Mouse (Mus musculus) midbrain, embryonic 10.5 days (tissue): ENCODE measurements at regions not wholly inside any gene's neighbourhood (a gene's known extent, or its start where the extent isn't known, plus 50 kb on each side); places are given as distances from the start of the nearest gene placed in this dataset.

Experiments
- DNase-seq: peaks from one replicate; pipeline ENCODE4 v3.0.0-alpha.2; 2017; ENCODE audit warnings: low spot score
- H3K27ac ChIP-seq: fragments of 300-500 bp; sonication (generic); replicated peaks from 2 replicates; pipeline ENCODE4 v1.5.1; 2016; ENCODE audit warnings: mild to moderate bottlenecking
- H3K27me3 ChIP-seq: fragments of 300-500 bp; sonication (generic); 2 replicates; pipeline ENCODE4 v1.6.1; 2016; ENCODE audit warnings: low read depth, mild to moderate bottlenecking; ENCODE audit not compliant: poor library complexity, severe bottlenecking
- H3K36me3 ChIP-seq: fragments of 300-500 bp; sonication (generic); 2 replicates; pipeline ENCODE4 v1.6.1; 2016; ENCODE audit warnings: mild to moderate bottlenecking, moderate library complexity
- H3K4me1 ChIP-seq: fragments of 300-500 bp; sonication (generic); 2 replicates; pipeline ENCODE4 v1.6.1; 2016
- H3K4me3 ChIP-seq: fragments of 300-500 bp; sonication (generic); 2 replicates; pipeline ENCODE4 v1.5.1; 2016; ENCODE audit warnings: mild to moderate bottlenecking, moderate library complexity
- H3K9me3 ChIP-seq: fragments of 300-500 bp; sonication (generic); replicated peaks from 2 replicates; pipeline ENCODE4 v1.6.1; 2016; ENCODE audit warnings: mild to moderate bottlenecking
- WGBS: fragments of 180-500 bp; shearing (Covaris S2); methylation state at CpG from one replicate; pipeline ENCODE4 v1.1.7; 2016; 5-methylcytosine and 5-hydroxymethylcytosine counted together

DNA sequence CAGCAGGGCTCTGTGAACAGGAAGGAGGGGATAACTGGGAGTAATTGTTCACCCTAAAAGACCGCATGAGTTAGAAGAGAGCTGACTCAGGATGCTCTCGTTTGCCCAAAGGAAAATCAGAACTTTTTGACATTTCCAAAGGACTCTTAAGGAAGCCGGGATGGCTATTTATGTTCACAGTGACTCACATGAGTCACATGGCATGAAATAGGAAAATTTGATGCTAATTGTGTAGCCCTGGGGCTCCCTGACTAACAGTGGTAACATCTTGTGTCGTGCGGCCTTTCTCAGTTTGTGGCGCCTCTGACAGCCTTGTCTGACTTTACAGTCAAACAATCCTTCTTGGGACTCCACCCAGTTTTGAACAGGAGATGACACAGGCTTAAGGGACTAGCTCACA is 51.9 kb upstream of the Cacna1a start:
- Histone ChIP-seq H3K27ac (no peak overlapping the region), H3K36me3 (no peaks in the 10 kb centered on the region), H3K27me3 (peaks cover 33% of the 10 kb centered on the region), H3K4me1 (peaks cover 13% of the 10 kb centered on the region), H3K4me3 (no peak overlapping the region), H3K9me3 (no peaks in the 10 kb centered on the region)
- 89% methylated on average over 6 of the region's 6 CpGs for WGBS
- DNase-seq = no peak

GRCm38 (mm10) chr8:84334333-84334732 is 53.9 kb upstream of the Cacna1a start:
- H3K4me3 ChIP-seq = no peak overlapping the region
- H3K36me3 ChIP-seq = no peaks in the 10 kb centered on the region
- peaks cover 24% of the 10 kb centered on the region for H3K27me3 ChIP-seq
- H3K4me1 ChIP-seq = peaks cover 12% of the 10 kb centered on the region
- H3K9me3 ChIP-seq = no peaks in the 10 kb centered on the region
- 82% methylated on average over 5 of the region's 5 CpGs for WGBS
- H3K27ac ChIP-seq = no peak overlapping the region
- no peak for DNase-seq

GRCm38 (mm10) chr8:84331562-84331961 is 56.7 kb upstream of the Cacna1a start:
- no peak for DNase-seq

GRCm38 (mm10) chr8:84329535-84329934 is 58.7 kb upstream of the Cacna1a start:
- 88% methylated on average over 8 of the region's 8 CpGs for WGBS
- no peaks in the 10 kb centered on the region for H3K27me3 ChIP-seq
- no peak overlapping the region for H3K27ac ChIP-seq
- H3K9me3 ChIP-seq = no peaks in the 10 kb centered on the region
- DNase-seq = no peak
- no peaks in the 10 kb centered on the region for H3K36me3 ChIP-seq
- no peak overlapping the region for H3K4me3 ChIP-seq
- H3K4me1 ChIP-seq = no peaks in the 10 kb centered on the region

More at GRCm38 (mm10) chr8:84331562-84331961, 56.7 kb upstream of the Cacna1a start:
- H3K36me3 ChIP-seq = no peaks in the 10 kb centered on the region
- H3K27ac ChIP-seq = no peak overlapping the region
- H3K9me3 ChIP-seq = no peaks in the 10 kb centered on the region
- H3K4me1 ChIP-seq = no peaks in the 10 kb centered on the region
- H3K4me3 ChIP-seq = no peak overlapping the region
- H3K27me3 ChIP-seq = no peaks in the 10 kb centered on the region

DNA sequence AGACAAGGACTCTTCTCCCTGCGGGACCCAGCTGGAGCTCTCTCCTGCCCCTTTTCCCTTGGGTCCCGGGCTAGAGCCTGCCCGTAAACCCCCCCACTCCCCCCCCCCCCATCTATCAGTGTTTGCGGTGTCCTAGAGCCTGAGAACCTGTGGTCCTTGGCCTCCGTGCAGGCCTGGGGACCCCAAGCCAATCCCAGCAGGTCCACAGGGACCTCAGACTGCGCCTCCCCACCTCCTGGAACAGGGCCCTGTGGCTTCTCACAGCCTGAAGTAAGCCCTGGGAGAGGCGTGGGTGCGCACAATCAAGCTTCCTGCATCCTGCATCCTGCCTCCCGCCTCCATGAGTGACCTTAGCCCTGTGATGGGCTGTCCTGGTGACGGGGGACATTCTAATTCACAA is 52.6 kb upstream of the Ccdc130 start:
- Histone ChIP-seq H3K4me3 (no peak overlapping the region), H3K9me3 (no peaks in the 10 kb centered on the region), H3K27me3 (no peaks in the 10 kb centered on the region), H3K4me1 (no peaks in the 10 kb centered on the region), H3K36me3 (no peaks in the 10 kb centered on the region), H3K27ac (0 out of 2 replicates have a peak overlapping the region, but pooled peaks have one; percentile 13)
- no peak for DNase-seq
- 79% methylated on average over 10 of the region's 10 CpGs for WGBS

DNA sequence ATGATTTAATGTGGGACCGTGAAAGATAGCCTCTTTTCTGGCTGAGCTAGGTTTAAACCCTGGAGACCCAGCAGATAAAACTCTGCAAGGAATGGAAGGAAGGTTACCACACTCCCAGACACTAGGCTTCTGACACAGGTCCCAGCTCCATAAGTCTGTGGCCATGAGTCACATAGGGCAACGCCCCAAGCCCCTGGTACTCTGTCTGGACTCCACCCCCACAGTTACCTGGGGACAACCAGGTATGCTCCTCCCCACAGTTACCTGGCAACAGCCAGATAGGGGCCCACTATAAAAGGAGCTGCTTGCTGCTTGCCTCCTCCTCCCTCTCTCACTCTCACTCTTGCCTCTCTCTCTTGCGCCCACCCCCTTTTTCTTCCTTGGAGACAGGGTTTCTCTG is 51.7 kb upstream of the Ccdc130 start:
- no peaks in the 10 kb centered on the region for H3K4me1 ChIP-seq
- no peaks in the 10 kb centered on the region for H3K27me3 ChIP-seq
- H3K4me3 ChIP-seq = no peak overlapping the region
- no peaks in the 10 kb centered on the region for H3K36me3 ChIP-seq
- WGBS = 70% methylated on average over 3 of the region's 3 CpGs
- H3K27ac ChIP-seq = no peak overlapping the region
- H3K9me3 ChIP-seq = no peaks in the 10 kb centered on the region
- no peak for DNase-seq
